Mouse (Mus musculus) kidney, postnatal 0 days (tissue): Measurements from ENCODE around the gene Ppp1r1a. TPM values are rescaled to one million over a fixed set of nuclear protein-coding genes. Genes with fewer than 3 reads are reported as not detected.

Experiments used
- ATAC-seq: fragments of 200-750 bp; cut with Nextera tagmentation; replicated peaks from 2 replicates; pipeline ENCODE4 v1.8.0; 2017; ENCODE audit warnings: low read depth, moderate number of reproducible peaks, moderate TSS enrichment, moderate library complexity; ENCODE audit not compliant: low FRiP score
- DNase-seq: peaks from one replicate; pipeline ENCODE4 v3.0.0-alpha.2; 2016; ENCODE audit warnings: low spot score
- H3K27ac ChIP-seq: fragments of 300-500 bp; sonication (generic); 2 replicates; pipeline ENCODE4 v1.5.1; 2014; ENCODE audit warnings: mild to moderate bottlenecking
- H3K27me3 ChIP-seq: fragments of 300-500 bp; sonication (generic); 2 replicates; pipeline ENCODE4 v1.6.1; 2014; ENCODE audit warnings: low read length, mixed read lengths; ENCODE audit not compliant: insufficient read depth
- H3K36me3 ChIP-seq: fragments of 300-500 bp; sonication (generic); 2 replicates; pipeline ENCODE4 v1.6.1; 2014; ENCODE audit warnings: low read length, mixed read lengths; ENCODE audit not compliant: insufficient read depth
- H3K4me1 ChIP-seq: fragments of 300-500 bp; sonication (generic); replicated peaks from 2 replicates; pipeline ENCODE4 v1.6.1; 2014; ENCODE audit warnings: antibody characterized with exemption, low read length, mixed read lengths; ENCODE audit not compliant: insufficient read depth
- H3K4me2 ChIP-seq: fragments of 300-500 bp; sonication (generic); 2 replicates; pipeline ENCODE4 v1.6.1; 2014; ENCODE audit warnings: mild to moderate bottlenecking, low read length, moderate library complexity, mixed read lengths
- H3K4me3 ChIP-seq: fragments of 300-500 bp; sonication (generic); replicated peaks from 2 replicates; pipeline ENCODE4 v1.5.1; 2014; ENCODE audit warnings: low read depth, low read length
- H3K9ac ChIP-seq: fragments of 300-500 bp; sonication (generic); 2 replicates; pipeline ENCODE4 v1.6.1; 2014; ENCODE audit warnings: low read depth, low read length
- H3K9me3 ChIP-seq: fragments of 300-500 bp; sonication (generic); replicated peaks from 2 replicates; pipeline ENCODE4 v1.6.1; 2016; ENCODE audit warnings: low read length, inconsistent platforms, mixed read lengths
- CTCF ChIP-seq: IDR thresholded peaks from 2 replicates; pipeline ENCODE4 v1.5.1; 2016; ENCODE audit warnings: antibody characterized with exemption, low read depth, mild to moderate bottlenecking, moderate library complexity
- WGBS: fragments of 180-500 bp; shearing (Covaris S2); extraction: QIAGEN DNeasy Blood & Tissue Kit; methylation state at CpG from one replicate; pipeline ENCODE4 v1.1.7; 2014; 5-methylcytosine and 5-hydroxymethylcytosine counted together
- polyA plus RNA-seq: library from polyadenylated mRNA; unstranded; fragments of >200 nt; fragmentation: Nextera tagmentation; extraction: Ambion mirVana; gene quantifications from 2 replicates; pipeline ENCODE4 v1.2.1, GENCODE M21; 2015

Gene Ppp1r1a
- polyA plus RNA-seq, 1 experiment from 2014 or later = 93.2 TPM

- TF ChIP-seq CTCF = no peak
- Histone ChIP-seq H3K9ac (no peak overlapping the region), H3K4me2 (no peak overlapping the region), H3K4me1 (no peaks in the 10 kb centered on the region), H3K9me3 (no peaks in the 10 kb centered on the region), H3K4me3 (no peak overlapping the region), H3K36me3 (no peaks in the 10 kb centered on the region), H3K27ac (no peak overlapping the region), H3K27me3 (no peaks in the 10 kb centered on the region)
- WGBS = 11% methylated on average over 5 of the region's 5 CpGs
- no peak for ATAC-seq
- no peak for DNase-seq
These were observed 19.0 kb downstream of the Ppp1r1a start for GRCm38 (mm10) chr15:103518600-103519385.

GRCm38 (mm10) chr15:103514914-103515313 lies 22.9 kb downstream of the Ppp1r1a start:
- Histone ChIP-seq H3K27me3 (no peaks in the 10 kb centered on the region), H3K9me3 (no peaks in the 10 kb centered on the region), H3K4me2 (peak overlapping the region; percentile 19; the same call in 1 of the 2 replicates), H3K4me1 (no peaks in the 10 kb centered on the region), H3K36me3 (no peaks in the 10 kb centered on the region), H3K9ac (no peak overlapping the region), H3K27ac (no peak overlapping the region), H3K4me3 (no peak overlapping the region)
- no peak for ATAC-seq
- 48% methylated on average over 3 of the region's 3 CpGs for WGBS
- no peak for TF ChIP-seq CTCF
- no peak for DNase-seq

GRCm38 (mm10) chr15:103514119-103514518 lies 23.7 kb downstream of the Ppp1r1a start:
- Histone ChIP-seq H3K9me3 (no peaks in the 10 kb centered on the region), H3K27ac (no peak overlapping the region), H3K4me1 (no peaks in the 10 kb centered on the region), H3K27me3 (no peaks in the 10 kb centered on the region), H3K4me3 (peak overlapping the region; percentile 11), H3K36me3 (no peaks in the 10 kb centered on the region), H3K9ac (no peak overlapping the region), H3K4me2 (peak overlapping the region; percentile 51)
- peak; percentile 96 for ATAC-seq
- peak; percentile 92 for DNase-seq
- WGBS = 1% methylated on average over 10 of the region's 10 CpGs
- no peak for TF ChIP-seq CTCF

GRCm38 (mm10) chr15:103513621-103514031 lies 24.2 kb downstream of the Ppp1r1a start:
- H3K27ac ChIP-seq = no peak overlapping the region
- no peak overlapping the region for H3K9ac ChIP-seq
- no peaks in the 10 kb centered on the region for H3K27me3 ChIP-seq
- DNase-seq = no peak
- no peaks in the 10 kb centered on the region for H3K4me1 ChIP-seq
- peak; percentile 44 for ATAC-seq
- TF ChIP-seq CTCF = no peak
- H3K4me3 ChIP-seq = peak overlapping the region; percentile 11; the same call in 1 of the 2 replicates
- H3K36me3 ChIP-seq = no peaks in the 10 kb centered on the region
- no peaks in the 10 kb centered on the region for H3K9me3 ChIP-seq
- peak overlapping the region; percentile 51 for H3K4me2 ChIP-seq
- 12% methylated on average over 7 of the region's 7 CpGs for WGBS

GRCm38 (mm10) chr15:103511652-103512051 lies 26.2 kb downstream of the Ppp1r1a start:
- no peak for TF ChIP-seq CTCF
- no peak for DNase-seq
- Histone ChIP-seq H3K27ac (no peak overlapping the region), H3K9ac (no peak overlapping the region), H3K4me3 (no peak overlapping the region), H3K4me1 (no peaks in the 10 kb centered on the region), H3K4me2 (no peak overlapping the region), H3K9me3 (no peaks in the 10 kb centered on the region), H3K27me3 (no peaks in the 10 kb centered on the region), H3K36me3 (no peaks in the 10 kb centered on the region)
- WGBS = 47% methylated on average over 1 of the region's 1 CpGs
- no peak for ATAC-seq

- TF ChIP-seq CTCF = no peak
- DNase-seq = no peak
- Histone ChIP-seq H3K27me3 (no peaks in the 10 kb centered on the region), H3K9ac (no peak overlapping the region), H3K27ac (no peak overlapping the region), H3K4me3 (no peak overlapping the region), H3K9me3 (no peaks in the 10 kb centered on the region), H3K4me2 (no peak overlapping the region), H3K36me3 (no peaks in the 10 kb centered on the region), H3K4me1 (no peaks in the 10 kb centered on the region)
- WGBS = 49% methylated on average over 3 of the region's 3 CpGs
- ATAC-seq = no peak
These were observed 28.5 kb downstream of the Ppp1r1a start for GRCm38 (mm10) chr15:103509317-103509716.

- no peak overlapping the region for H3K9ac ChIP-seq
- H3K27me3 ChIP-seq = peaks cover 13% of the 10 kb centered on the region
- no peak for DNase-seq
These were observed 34.1 kb downstream of the Ppp1r1a start for GRCm38 (mm10) chr15:103503660-103504059.

More at GRCm38 (mm10) chr15:103503660-103504059, 34.1 kb downstream of the Ppp1r1a start:
- no peaks in the 10 kb centered on the region for H3K4me1 ChIP-seq
- H3K4me2 ChIP-seq = peak overlapping the region; percentile 98
- no peaks in the 10 kb centered on the region for H3K9me3 ChIP-seq
- peak overlapping the region; percentile 56 for H3K4me3 ChIP-seq
- WGBS = 43% methylated on average over 12 of the region's 12 CpGs
- H3K27ac ChIP-seq = no peak overlapping the region
- H3K36me3 ChIP-seq = no peaks in the 10 kb centered on the region
- no peak for ATAC-seq
- TF ChIP-seq CTCF = no peak
